Mouse (Mus musculus): ENCODE results near the gene Asphd1. TPM values are rescaled to one million over a fixed set of nuclear protein-coding genes. Genes with fewer than 3 reads are reported as not detected.
"Not testable (repeated sequence)": the region's sequence is repeated elsewhere in the genome, so short reads cannot be mapped to it uniquely, and the experiment has no call there.

Gene Asphd1
- total RNA-seq, 1 experiment from 2014 or later = not detected

GRCm38 (mm10) chr7:126905590-126905989 is 43.8 kb downstream of the Asphd1 start:
- ATAC-seq (replicated peaks; ENCODE audit: insufficient number of reproducible peaks, low FRiP score, low TSS enrichment, poor library complexity, severe bottlenecking) = no peak

GRCm38 (mm10) chr7:126899781-126900180 is 49.6 kb downstream of the Asphd1 start:
- not testable (repeated sequence) for ATAC-seq (replicated peaks; ENCODE audit: insufficient number of reproducible peaks, low FRiP score, low TSS enrichment, poor library complexity, severe bottlenecking)

GRCm38 (mm10) chr7:126898102-126898990 is 51.0 kb downstream of the Asphd1 start:
- ATAC-seq (replicated peaks; ENCODE audit: insufficient number of reproducible peaks, low FRiP score, low TSS enrichment, poor library complexity, severe bottlenecking) = peak; percentile 91

- ATAC-seq (replicated peaks; ENCODE audit: insufficient number of reproducible peaks, low FRiP score, low TSS enrichment, poor library complexity, severe bottlenecking) = peak; percentile 83
These were observed 51.8 kb downstream of the Asphd1 start for GRCm38 (mm10) chr7:126897390-126898101.

- ATAC-seq (replicated peaks; ENCODE audit: insufficient number of reproducible peaks, low FRiP score, low TSS enrichment, poor library complexity, severe bottlenecking) = no peak
These were observed 52.5 kb downstream of the Asphd1 start for GRCm38 (mm10) chr7:126896912-126897311.

Other genes with a start within 250 kb of the Asphd1 start
- gene Coro1a, start 241.8 kb downstream of the Asphd1 start, total RNA-seq (2017) = 1,450 to 2,051 TPM (median 1,984 TPM) in 3 replicates
- 40.9 to 55.3 TPM (median 48.6 TPM) in 3 replicates for gene Mapk3, start 190.0 kb downstream of the Asphd1 start, total RNA-seq (2017)
- 18.3 to 26.4 TPM (median 23.7 TPM) in 3 replicates for gene Gdpd3, start 183.2 kb downstream of the Asphd1 start, total RNA-seq (2017)
- gene Ypel3, start 172.6 kb downstream of the Asphd1 start, total RNA-seq (2017) = 139 to 175 TPM (median 161 TPM) in 3 replicates
- 2.0 to 3.8 TPM (median 2.2 TPM) in 3 replicates for gene Tbx6, start 168.1 kb downstream of the Asphd1 start, total RNA-seq (2017)
- 235 to 253 TPM (median 240 TPM) in 3 replicates for gene Ppp4c, start 157.1 kb downstream of the Asphd1 start, total RNA-seq (2017)
- gene Fam57b, start 151.9 kb downstream of the Asphd1 start, total RNA-seq (2017) = 12.6 TPM in 1 of 3 replicates, not detected in the others
- gene 4930451I11Rik, start 117.9 kb downstream of the Asphd1 start, total RNA-seq (2017) = not detected in 3 replicates
- gene Doc2a, start 102.2 kb downstream of the Asphd1 start, total RNA-seq (2017) = not detected in 3 replicates
- gene Hirip3, start 87.6 kb downstream of the Asphd1 start, total RNA-seq (2017) = 11.0 to 39.0 TPM (median 11.8 TPM) in 3 replicates
- 19.2 to 46.1 TPM (median 34.5 TPM) in 3 replicates for gene Ino80e, start 87.2 kb downstream of the Asphd1 start, total RNA-seq (2017)
- 37.9 to 49.8 TPM (median 38.3 TPM) in 3 replicates for gene Taok2, start 64.9 kb downstream of the Asphd1 start, total RNA-seq (2017)
- gene Tmem219, start 26.7 kb downstream of the Asphd1 start, total RNA-seq (2017) = 37.3 to 57.4 TPM (median 43.2 TPM) in 3 replicates
- 7.9 to 31.1 TPM (median 16.9 TPM) in 3 replicates for gene Kctd13, start 20.7 kb downstream of the Asphd1 start, total RNA-seq (2017)
- 0.64 to 3.6 TPM (median 1.3 TPM) in 3 replicates for gene Sez6l2, start 981 bp upstream of the Asphd1 start, total RNA-seq (2017)
- 43.2 to 53.6 TPM (median 43.9 TPM) in 3 replicates for gene Cdipt, start 26.3 kb upstream of the Asphd1 start, total RNA-seq (2017)
- gene Cdiptos, start 26.5 kb upstream of the Asphd1 start, total RNA-seq (2017) = 2.8 to 9.8 TPM (median 5.5 TPM) in 3 replicates
- gene Mvp, start 65.0 kb upstream of the Asphd1 start, total RNA-seq (2017) = 95.0 to 131 TPM (median 111 TPM) in 3 replicates
- gene Pagr1b, start 66.9 kb upstream of the Asphd1 start, total RNA-seq (2017) = 2.9 to 7.8 TPM (median 5.2 TPM) in 3 replicates
- 3.8 to 52.6 TPM (median 4.4 TPM) in 3 replicates for gene Pagr1a, start 67.8 kb upstream of the Asphd1 start, total RNA-seq (2017)
- gene Gm42742, start 71.5 kb upstream of the Asphd1 start, total RNA-seq (2017) = 6.4 to 36.5 TPM (median 36.3 TPM) in 3 replicates
- not detected in 3 replicates for gene Prrt2, start 71.6 kb upstream of the Asphd1 start, total RNA-seq (2017)
- gene Maz, start 77.5 kb upstream of the Asphd1 start, total RNA-seq (2017) = 16.7 to 36.3 TPM (median 30.1 TPM) in 3 replicates
- 0.85 to 3.7 TPM (median 0.97 TPM) in 3 replicates for gene Kif22, start 92.9 kb upstream of the Asphd1 start, total RNA-seq (2017)
- not detected in 3 replicates for gene Zg16, start 137.7 kb upstream of the Asphd1 start, total RNA-seq (2017)
- 34.3 to 52.4 TPM (median 39.3 TPM) in 3 replicates for gene AI467606, start 141.8 kb upstream of the Asphd1 start, total RNA-seq (2017)
- gene Qprt, start 172.6 kb upstream of the Asphd1 start, total RNA-seq (2017) = 5.1 to 16.1 TPM (median 9.1 TPM) in 3 replicates
- gene Spn, start 188.2 kb upstream of the Asphd1 start, total RNA-seq (2017) = 1,218 to 1,278 TPM (median 1,233 TPM) in 3 replicates
- gene Cd2bp2, start 246.5 kb upstream of the Asphd1 start, total RNA-seq (2017) = 48.7 to 89.2 TPM (median 59.8 TPM) in 3 replicates

Data from monocyte, adult 5-6 weeks (primary cell).